In the genomic region with DNA sequence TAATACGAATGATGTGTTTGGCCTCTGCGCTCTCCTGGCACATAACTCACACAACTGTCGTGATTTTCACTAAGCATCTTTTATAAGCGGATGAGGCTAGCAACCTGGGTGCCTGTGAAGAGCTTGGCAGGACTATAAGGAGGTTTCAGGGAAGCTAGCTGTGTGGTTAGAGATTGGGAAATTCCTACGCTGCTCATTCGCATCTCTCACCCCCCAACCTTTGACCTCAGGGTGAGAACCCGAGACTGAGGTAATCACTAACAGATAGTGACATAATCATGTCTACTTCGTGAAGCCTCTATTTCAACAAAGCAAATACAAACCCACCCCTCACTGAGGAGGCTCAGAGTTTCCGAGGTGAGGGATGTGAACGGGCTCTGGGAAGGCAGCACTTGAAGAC, we compare ENCODE assay signal across 22 mouse cellular contexts. TPM values are rescaled to one million over a fixed set of nuclear protein-coding genes. Genes with fewer than 3 reads are reported as not detected.
DNase-seq lines count a peak whose midpoint lies in the region; ATAC-seq and TF ChIP-seq lines count a peak whose summit lies in the region.
"Had no signal": no experiment of that assay in that cellular context is flagged by ENCODE, and none has a peak within 500 bp of the region (broad histone marks: within the 10 kb centered on the region; RNA-seq: fewer than 3 reads in every experiment).

No protein-coding gene starts in this region.

- ATAC-seq in liver, embryonic 11.5 days (replicated peaks; ENCODE audit: low FRiP score), result no peak
- peak; percentile 55 for ATAC-seq in granulocyte monocyte progenitor cell, adult 5-6 weeks (replicated peaks; ENCODE audit: poor library complexity, severe bottlenecking)
- ATAC-seq: activated CD4-positive, CD25-positive, alpha-beta regulatory T cell, adult 4 months; forebrain, embryonic 13.5 days; forebrain, embryonic 15.5 days; forebrain, postnatal 0 days; Patski had no signal

- no peaks in the 10 kb centered on the region for H3K9me3 ChIP-seq in liver, embryonic 11.5 days (ENCODE audit: control insufficient read depth, low read length)
- H3K9me3 ChIP-seq: embryonic facial prominence, embryonic 10.5 days; embryonic facial prominence, embryonic 12.5 days; forebrain, embryonic 13.5 days; forebrain, embryonic 15.5 days had no signal

- H3K36me3 ChIP-seq in liver, adult 2 months (ENCODE audit: control insufficient read depth, insufficient read depth, low read length), result no peaks in the 10 kb centered on the region
- no peaks in the 10 kb centered on the region for H3K36me3 ChIP-seq in liver, embryonic 11.5 days (ENCODE audit: control insufficient read depth, insufficient read depth, low read length)
- H3K36me3 ChIP-seq: embryonic facial prominence, embryonic 10.5 days; embryonic facial prominence, embryonic 12.5 days; forebrain, embryonic 15.5 days had no signal

- H3K79me2 ChIP-seq in liver, adult 2 months (ENCODE audit: control insufficient read depth, insufficient read depth, low read length), result no peaks in the 10 kb centered on the region

- TF ChIP-seq CTCF in liver, adult 2 months (IDR thresholded peaks at IDR 0.05; ENCODE audit: low read depth, low read length), result no peak

- WGBS in liver, adult 2 months, result 16% methylated on average over 10 of the region's 10 CpGs
- WGBS in liver, embryonic 11.5 days, result 51% methylated on average over 10 of the region's 10 CpGs

- peaks cover 4% of the 10 kb centered on the region; the same call in 1 of the 2 replicates for H3K27me3 ChIP-seq in liver, adult 2 months (ENCODE audit: control insufficient read depth, insufficient read depth, low read length)
- peaks cover 22% of the 10 kb centered on the region for H3K27me3 ChIP-seq in liver, embryonic 11.5 days (replicated peaks; ENCODE audit: control insufficient read depth, insufficient read depth, low read length)
- H3K27me3 ChIP-seq: forebrain, embryonic 15.5 days had no signal

- no peak overlapping the region for H3K4me2 ChIP-seq in liver, embryonic 11.5 days
- H3K4me2 ChIP-seq: embryonic facial prominence, embryonic 12.5 days; forebrain, embryonic 13.5 days; forebrain, embryonic 15.5 days had no signal

- TF ChIP-seq POLR2A in liver, adult 2 months (IDR thresholded peaks at IDR 0.05; ENCODE audit: extremely low read depth, insufficient read depth, low read length), result no peak

- no peak overlapping the region for H3K4me3 ChIP-seq in liver, adult 2 months (ENCODE audit: insufficient read depth, low read depth, low read length)
- no peak overlapping the region for H3K4me3 ChIP-seq in liver, embryonic 11.5 days (ENCODE audit: low read depth, low read length)
- H3K4me3 ChIP-seq: embryonic facial prominence, embryonic 10.5 days; embryonic facial prominence, embryonic 12.5 days; forebrain, embryonic 13.5 days; forebrain, embryonic 15.5 days had no signal

- no peak overlapping the region for H3K27ac ChIP-seq in liver, adult 2 months (replicated peaks; ENCODE audit: insufficient read depth, low read depth, low read length)
- H3K27ac ChIP-seq in liver, embryonic 11.5 days (ENCODE audit: low read depth, low read length), result no peak overlapping the region
- H3K27ac ChIP-seq: embryonic facial prominence, embryonic 10.5 days; embryonic facial prominence, embryonic 12.5 days; forebrain, embryonic 13.5 days; forebrain, embryonic 15.5 days had no signal

- H3K9ac ChIP-seq in liver, adult 2 months (ENCODE audit: low read depth, low read length), result no peak overlapping the region
- H3K9ac ChIP-seq in liver, embryonic 11.5 days (ENCODE audit: low read depth, low read length), result no peak overlapping the region
- H3K9ac ChIP-seq: embryonic facial prominence, embryonic 12.5 days; forebrain, embryonic 13.5 days; forebrain, embryonic 15.5 days; forebrain, postnatal 0 days had no signal

- peak; percentile 51 for DNase-seq in liver, adult 2 months (ENCODE audit: extremely low read depth, low read depth, low spot score)
- no peak for DNase-seq in liver, embryonic 11.5 days (ENCODE audit: low spot score)
- peak; percentile 12 for DNase-seq in 3T3-L1 (ENCODE audit: low read depth, low spot score)
- DNase-seq in urinary bladder, adult 2 months (ENCODE audit: low spot score), result no peak
- DNase-seq: adrenal gland, adult 8-10 months; adrenal gland, postnatal 14 days; adrenal gland, postnatal 36 days; cerebellum, adult 11-12 months; cerebellum, adult 2 months; cerebellum, adult 9-10 months; cerebellum, postnatal 10 days; cerebellum, postnatal 25 days; forebrain, postnatal 0 days had no signal

- H3K4me1 ChIP-seq in liver, adult 2 months (ENCODE audit: control insufficient read depth, insufficient read depth, low read length), result peaks cover 3% of the 10 kb centered on the region; the same call in 1 of the 2 replicates
- H3K4me1 ChIP-seq in liver, embryonic 11.5 days (replicated peaks; ENCODE audit: control insufficient read depth, insufficient read depth, low read length), result no peaks in the 10 kb centered on the region
- H3K4me1 ChIP-seq: embryonic facial prominence, embryonic 10.5 days; embryonic facial prominence, embryonic 12.5 days; forebrain, embryonic 13.5 days; forebrain, embryonic 15.5 days had no signal

RNA-seq across cellular contexts. Expression of a gene that starts 10.4 kb away (rescaled TPM):
- total RNA-seq in liver, adult 2 months (2014; rRNA removed), result 0.46 and 0.81 TPM in 2 replicates
- polyA plus RNA-seq in liver, adult 2 months (2012; rRNA removed), result 0.32 TPM in 2 replicates
- polyA plus RNA-seq in liver, embryonic 11.5 days (2014; fragmentation: Nextera tagmentation; extraction: Ambion mirVana), result 1.8 and 4.5 TPM in 2 replicates
- total RNA-seq in granulocyte monocyte progenitor cell, adult 5-6 weeks (2014; fragmentation: Nextera tagmentation), result not detected in 2 replicates
- total RNA-seq in granulocyte monocyte progenitor cell, adult 5-6 weeks (2017), result not detected in 2 replicates
- 4.4 and 6.7 TPM in 2 replicates for polyA plus RNA-seq in urinary bladder, adult 2 months (2012; rRNA removed)
- polyA plus RNA-seq: activated CD4-positive, CD25-positive, alpha-beta regulatory T cell, adult 4 months; Patski had no signal

RNA-seq across cellular contexts. Expression of a gene that starts 12.6 kb away (rescaled TPM):
- 2.3 and 2.6 TPM in 2 replicates for total RNA-seq in liver, adult 2 months (2014; rRNA removed)
- 11.0 and 15.6 TPM in 2 replicates for polyA plus RNA-seq in liver, adult 2 months (2012; rRNA removed)
- polyA plus RNA-seq in liver, embryonic 11.5 days (2014; fragmentation: Nextera tagmentation; extraction: Ambion mirVana), result 43.4 and 44.9 TPM in 2 replicates
- total RNA-seq in granulocyte monocyte progenitor cell, adult 5-6 weeks (2014; fragmentation: Nextera tagmentation), result 36.8 and 41.7 TPM in 2 replicates
- 23.0 and 24.5 TPM in 2 replicates for total RNA-seq in granulocyte monocyte progenitor cell, adult 5-6 weeks (2017)
- 26.2 and 33.7 TPM in 2 replicates for polyA plus RNA-seq in urinary bladder, adult 2 months (2012; rRNA removed)

RNA-seq across cellular contexts. Expression of a gene that starts 28.8 kb away (rescaled TPM):
- total RNA-seq in liver, adult 2 months (2014; rRNA removed), result 0.20 TPM in 1 of 2 replicates, not detected in the other
- polyA plus RNA-seq in liver, adult 2 months (2012; rRNA removed), result not detected in 2 replicates
- polyA plus RNA-seq in liver, embryonic 11.5 days (2014; fragmentation: Nextera tagmentation; extraction: Ambion mirVana), result 0.13 and 0.15 TPM in 2 replicates
- not detected in 2 replicates for total RNA-seq in granulocyte monocyte progenitor cell, adult 5-6 weeks (2014; fragmentation: Nextera tagmentation)
- total RNA-seq in granulocyte monocyte progenitor cell, adult 5-6 weeks (2017), result not detected in 2 replicates
- 0.04 and 0.06 TPM in 2 replicates for polyA plus RNA-seq in urinary bladder, adult 2 months (2012; rRNA removed)
- total RNA-seq: adrenal gland, postnatal 36 days; ES-E14; forebrain, postnatal 0 days had no signal
- polyA plus RNA-seq: cerebellum, adult 2 months; cortical plate, adult 2 months had no signal

RNA-seq across cellular contexts. Expression of a gene that starts 30.4 kb away (rescaled TPM):
- 4.0 and 5.0 TPM in 2 replicates for total RNA-seq in liver, adult 2 months (2014; rRNA removed)
- 8.1 and 9.0 TPM in 2 replicates for polyA plus RNA-seq in liver, adult 2 months (2012; rRNA removed)
- 14.4 and 14.8 TPM in 2 replicates for polyA plus RNA-seq in liver, embryonic 11.5 days (2014; fragmentation: Nextera tagmentation; extraction: Ambion mirVana)
- 11.5 and 24.9 TPM in 2 replicates for total RNA-seq in granulocyte monocyte progenitor cell, adult 5-6 weeks (2014; fragmentation: Nextera tagmentation)
- 15.3 and 18.2 TPM in 2 replicates for total RNA-seq in granulocyte monocyte progenitor cell, adult 5-6 weeks (2017)
- polyA plus RNA-seq in urinary bladder, adult 2 months (2012; rRNA removed), result 18.0 and 18.6 TPM in 2 replicates

RNA-seq across cellular contexts. Expression of a gene that starts 30.4 kb away (rescaled TPM):
- 9.5 and 12.0 TPM in 2 replicates for total RNA-seq in liver, adult 2 months (2014; rRNA removed)
- 0.83 and 1.3 TPM in 2 replicates for polyA plus RNA-seq in liver, adult 2 months (2012; rRNA removed)
- polyA plus RNA-seq in liver, embryonic 11.5 days (2014; fragmentation: Nextera tagmentation; extraction: Ambion mirVana), result 0.49 and 0.86 TPM in 2 replicates
- total RNA-seq in granulocyte monocyte progenitor cell, adult 5-6 weeks (2014; fragmentation: Nextera tagmentation), result 1.7 TPM in 1 of 2 replicates, not detected in the other
- 0.82 and 3.3 TPM in 2 replicates for total RNA-seq in granulocyte monocyte progenitor cell, adult 5-6 weeks (2017)
- polyA plus RNA-seq in urinary bladder, adult 2 months (2012; rRNA removed), result 19.1 and 23.0 TPM in 2 replicates
- polyA plus RNA-seq: Patski had no signal

Comparison
In these comparisons a context has a peak if more than half of its experiments do, and no peak if none do; other contexts are left out.
1. DNase-seq: peak in liver, adult 2 months (single experiment) and 3T3-L1 (single experiment); none in liver, embryonic 11.5 days (single experiment) and urinary bladder, adult 2 months (single experiment).